Comparison of ENCODE assay signal across 2 mouse cellular contexts in the genomic region with DNA sequence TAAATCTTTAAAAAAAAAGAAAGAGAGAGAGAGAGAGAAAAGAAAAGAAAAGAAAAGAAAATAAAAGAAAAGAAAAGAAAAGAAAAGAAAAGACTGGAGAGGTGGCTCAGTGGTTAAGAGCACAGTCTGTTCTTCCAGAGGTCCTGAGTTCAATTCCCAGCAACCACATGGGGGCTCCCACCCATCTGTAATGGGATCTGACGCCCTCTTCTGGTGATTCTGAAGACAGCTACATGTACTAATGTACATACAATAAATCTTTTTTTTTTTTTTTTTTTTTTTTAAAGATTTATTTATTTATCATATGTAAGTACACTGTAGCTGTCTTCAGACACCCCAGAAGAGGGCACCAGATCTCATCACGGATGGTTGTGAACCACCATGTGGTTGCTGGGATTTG.
TF ChIP-seq lines count a peak whose summit lies in the region.

No protein-coding gene starts in this region.

TF ChIP-seq in CH12.LX, 34 proteins besides CTCF, POLR2A, EP300 and RAD21:
- peak; percentile 32; the same call in 1 of the 2 replicates for TF ChIP-seq ZNF384 (IDR thresholded peaks at IDR 0.05; ENCODE audit: low read depth, low read length)

TF ChIP-seq in MEL, 35 proteins besides CTCF, POLR2A, EP300 and RAD21:
- 0 out of 2 replicates have a peak, but pooled peaks have one; percentile 2 for TF ChIP-seq SMC3 (IDR thresholded peaks at IDR 0.05; ENCODE audit: low read depth, low read length)
